Mouse (Mus musculus) adrenal gland, postnatal 4 days (tissue): ENCODE results near the gene Dao. TPM values are rescaled to one million over a fixed set of nuclear protein-coding genes. Genes with fewer than 3 reads are reported as not detected.

Experiments used
- DNase-seq, 2 experiments: peaks; one replicate each; pipeline ENCODE4 v3.0.0; 2021 to 2022; ENCODE audit warnings: low spot score in 2 of 2, mixed read lengths in 2 of 2
- total RNA-seq, 2 experiments: library from RNA; stranded (reverse); gene quantifications; 2 replicates each; pipeline ENCODE4 v1.2.3; 2021

The Dao gene
- total RNA-seq, 2 experiments from 2014 or later: 0.51 to 16.1 TPM

- no peak for DNase-seq
Measured at GRCm38 (mm10) chr5:114066601-114067000, 63.1 kb downstream of the Dao start.

GRCm38 (mm10) chr5:114067543-114067942, 64.0 kb downstream of the Dao start:
- no peak for DNase-seq

- DNase-seq: no peak
Measured at GRCm38 (mm10) chr5:114067982-114068381, 64.5 kb downstream of the Dao start.

GRCm38 (mm10) chr5:114070858-114071257, 67.4 kb downstream of the Dao start:
- no peak for DNase-seq

- DNase-seq: no peak
Measured at GRCm38 (mm10) chr5:114072262-114072661, 68.8 kb downstream of the Dao start.

Other genes with a start within 250 kb of the Dao start
- gene Sart3, start 231.2 kb upstream of the Dao start, total RNA-seq: 10 to 100 TPM; 48.2 to 53.9 TPM
- 100 to 1,000 TPM; 417 to 454 TPM for gene Iscu, start 231.0 kb upstream of the Dao start, total RNA-seq
- gene Tmem119, start 203.2 kb upstream of the Dao start, total RNA-seq: 10 to 100 TPM; 24.5 to 25.2 TPM
- gene Selplg, start 171.1 kb upstream of the Dao start, total RNA-seq: 1 to 10 TPM; 3.2 to 4.3 TPM
- 100 to 1,000 TPM in 1 of 2 experiments, 10 to 100 TPM in 1; 99.1 to 105 TPM for gene Coro1c, start 94.9 kb upstream of the Dao start, total RNA-seq
- gene Ssh1, start 9.8 kb upstream of the Dao start, total RNA-seq: 10 to 100 TPM; 25.0 to 27.4 TPM
- 10 to 100 TPM; 40.3 to 41.2 TPM for gene Usp30, start 61.8 kb downstream of the Dao start, total RNA-seq
- 1 to 10 TPM; 6.2 to 7.5 TPM for gene Svop, start 87.9 kb downstream of the Dao start, total RNA-seq
- 10 to 100 TPM in 1 of 2 experiments, 1 to 10 TPM in 1; 7.9 to 12.9 TPM for gene Alkbh2, start 124.5 kb downstream of the Dao start, total RNA-seq
- gene Ung, start 126.7 kb downstream of the Dao start, total RNA-seq: 10 to 100 TPM; 15.3 to 17.0 TPM
- 10 to 100 TPM; 25.6 to 31.5 TPM for gene Acacb, start 142.8 kb downstream of the Dao start, total RNA-seq